Mouse (Mus musculus) Muller cell, postnatal 12 days (primary cell): ENCODE measurements at regions not wholly inside any gene's neighbourhood (a gene's known extent, or its start where the extent isn't known, plus 50 kb on each side); places are given as distances from the start of the nearest gene placed in this dataset.

Experiments used
- DNase-seq: peaks from one replicate; pipeline ENCODE4 v3.0.0-alpha.2; 2015; ENCODE audit errors: inconsistent ontology term

GRCm38 (mm10) chr9:100097028-100097427, 221.1 kb upstream of the Sox14 start:
- peak; percentile 96 for DNase-seq

- no peak for DNase-seq
Measured at GRCm38 (mm10) chr9:100095559-100095959, 219.6 kb upstream of the Sox14 start.

- no peak for DNase-seq
Measured at GRCm38 (mm10) chr9:100094956-100095558, 219.1 kb upstream of the Sox14 start.

GRCm38 (mm10) chr9:100071141-100071540, 195.2 kb upstream of the Sox14 start:
- no peak for DNase-seq

- peak; percentile 46 for DNase-seq
Measured at GRCm38 (mm10) chr9:100058541-100058940, 182.6 kb upstream of the Sox14 start.

GRCm38 (mm10) chr9:100046213-100046807, 170.3 kb upstream of the Sox14 start:
- DNase-seq: no peak

- no peak for DNase-seq
Measured at GRCm38 (mm10) chr9:100045636-100046035, 169.7 kb upstream of the Sox14 start.

- DNase-seq: peak; percentile 4
Measured at GRCm38 (mm10) chr9:100041776-100042175, 165.8 kb upstream of the Sox14 start.

- peak; percentile 0 for DNase-seq
Measured at GRCm38 (mm10) chr9:100023641-100024040, 147.7 kb upstream of the Sox14 start.

- no peak for DNase-seq
Measured at GRCm38 (mm10) chr9:100022035-100022434, 146.1 kb upstream of the Sox14 start.

- no peak for DNase-seq
Measured at GRCm38 (mm10) chr9:99995204-99995603, 119.2 kb upstream of the Sox14 start.

GRCm38 (mm10) chr9:99994285-99995144, 118.5 kb upstream of the Sox14 start:
- DNase-seq: peak; percentile 67

- DNase-seq: no peak
Measured at GRCm38 (mm10) chr9:99987376-99987775, 111.4 kb upstream of the Sox14 start.

- no peak for DNase-seq
Measured at GRCm38 (mm10) chr9:99980734-99981133, 104.8 kb upstream of the Sox14 start.

- peak; percentile 3 for DNase-seq
Measured at GRCm38 (mm10) chr9:99961561-99961960, 85.6 kb upstream of the Sox14 start.

GRCm38 (mm10) chr9:99954720-99955119, 78.8 kb upstream of the Sox14 start:
- peak; percentile 1 for DNase-seq

- DNase-seq: no peak
Measured at GRCm38 (mm10) chr9:99954038-99954618, 78.2 kb upstream of the Sox14 start.
